Mouse (Mus musculus) frontal cortex, postnatal 10 days (tissue): ENCODE measurements around the gene Lrrc59.

Experiments
- DNase-seq, 2 experiments: peaks; one replicate each; pipeline ENCODE4 v3.0.0; 2022; ENCODE audit warnings: low spot score in 2 of 2, mixed read lengths in 1 of 2

Gene Lrrc59

GRCm38 (mm10) chr11:94629199-94629883 lies at the start of gene Lrrc59:
Lrrc59 (plus strand) TSS chr11:94629767.
- DNase-seq: peak; percentile 84 to 93

GRCm38 (mm10) chr11:94580111-94580740 lies 49.3 kb upstream of the Lrrc59 start:
- DNase-seq: no peak

- no peak for DNase-seq
Measured at GRCm38 (mm10) chr11:94585091-94585490, 44.5 kb upstream of the Lrrc59 start.

- no peak for DNase-seq
Measured at GRCm38 (mm10) chr11:94587511-94587910, 42.1 kb upstream of the Lrrc59 start.

- no peak for DNase-seq
Measured at GRCm38 (mm10) chr11:94596311-94596852, 33.2 kb upstream of the Lrrc59 start.

GRCm38 (mm10) chr11:94597319-94597718 lies 32.2 kb upstream of the Lrrc59 start:
- DNase-seq: no peak

GRCm38 (mm10) chr11:94598437-94599120 lies 31.0 kb upstream of the Lrrc59 start:
- DNase-seq: no peak

GRCm38 (mm10) chr11:94600447-94600846 lies 29.1 kb upstream of the Lrrc59 start:
- no peak for DNase-seq

GRCm38 (mm10) chr11:94601321-94602281 lies 28.0 kb upstream of the Lrrc59 start, which contains the start of gene Acsf2:
Acsf2 (minus strand) TSS chr11:94601871.
- DNase-seq: peak; percentile 50 to 51

GRCm38 (mm10) chr11:94602356-94602955 lies 27.1 kb upstream of the Lrrc59 start:
- no peak for DNase-seq

GRCm38 (mm10) chr11:94610744-94611740 lies 18.5 kb upstream of the Lrrc59 start:
- no peak for DNase-seq

GRCm38 (mm10) chr11:94614603-94615002 lies 15.0 kb upstream of the Lrrc59 start:
- DNase-seq: no peak

GRCm38 (mm10) chr11:94615494-94615893 lies 14.1 kb upstream of the Lrrc59 start:
- no peak for DNase-seq

- DNase-seq: no peak
Measured at GRCm38 (mm10) chr11:94617646-94618045, 11.9 kb upstream of the Lrrc59 start.

GRCm38 (mm10) chr11:94620766-94621457 lies 8.7 kb upstream of the Lrrc59 start:
- DNase-seq: no peak

GRCm38 (mm10) chr11:94621458-94621852 lies 8.1 kb upstream of the Lrrc59 start:
- DNase-seq: no peak

- no peak for DNase-seq
Measured at GRCm38 (mm10) chr11:94622162-94622561, 7.4 kb upstream of the Lrrc59 start.

- DNase-seq: peak in 1 of 2 experiments; percentile 23
Measured at GRCm38 (mm10) chr11:94629884-94630198, 274 bp downstream of the Lrrc59 start.
